Mouse (Mus musculus) right cerebral cortex, postnatal 14 days (tissue): Measurements from ENCODE around the gene Ice1.

Experiments used
- DNase-seq: peaks from one replicate; pipeline ENCODE4 v3.0.0; 2022

Gene Ice1

DNA sequence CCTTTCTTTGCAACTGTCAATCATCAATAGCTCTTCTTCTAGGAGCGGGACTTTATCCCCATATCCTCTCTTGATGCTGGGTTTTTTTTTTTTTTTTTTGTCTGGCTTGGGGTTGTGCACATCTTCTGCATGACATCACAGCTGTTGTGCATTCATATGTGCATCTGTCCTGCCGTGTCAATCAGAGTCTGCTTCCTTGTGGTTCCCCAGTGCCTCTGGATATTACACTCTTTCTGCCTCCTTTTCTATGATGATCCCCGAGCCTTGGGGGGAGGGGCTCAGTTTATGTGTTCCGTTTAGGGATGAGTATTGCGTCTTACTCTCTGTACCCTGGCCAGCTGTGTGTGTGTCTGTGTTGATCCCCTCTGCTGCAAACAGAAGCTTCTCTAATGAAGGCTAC lies 84.0 kb downstream of the Ice1 start:
- DNase-seq, result no peak

DNA sequence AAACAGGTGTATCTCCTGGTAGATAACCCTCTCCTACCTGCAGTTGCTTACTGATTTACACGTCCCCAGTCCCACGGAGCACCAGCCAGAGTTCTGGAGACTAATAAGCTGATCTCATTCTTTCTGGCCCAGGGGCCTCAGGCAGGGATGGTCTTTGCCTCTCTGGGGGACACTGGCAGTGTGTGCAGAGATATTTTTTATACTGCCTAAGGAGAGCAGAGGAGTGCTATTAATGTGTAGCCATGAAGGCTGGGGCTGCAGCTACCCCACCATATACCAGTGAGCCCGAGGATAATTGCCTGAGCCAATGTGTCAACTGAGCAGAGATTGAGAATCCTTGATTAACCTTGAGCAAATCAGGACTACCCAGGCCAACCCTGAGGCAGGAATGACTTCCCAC lies 90.0 kb downstream of the Ice1 start:
- no peak for DNase-seq

DNA sequence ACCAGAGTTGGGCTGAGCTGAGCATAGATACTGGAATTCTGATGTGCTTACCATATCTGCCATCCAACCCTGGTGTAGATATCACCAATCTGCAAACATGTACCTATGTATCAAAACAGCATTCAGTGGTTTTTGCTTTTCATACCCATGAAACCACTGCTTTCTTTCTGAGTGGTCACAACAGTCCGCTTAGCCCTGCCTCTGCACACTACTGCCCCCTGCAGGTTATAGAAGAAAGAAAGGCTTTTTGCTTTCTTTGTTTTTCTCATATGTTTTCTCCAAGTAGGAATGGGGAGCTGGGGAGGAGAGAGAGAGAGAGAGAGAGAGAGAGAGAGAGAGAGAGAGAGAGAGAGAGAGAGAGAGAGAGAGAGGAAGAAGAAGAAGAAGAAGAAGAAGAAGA lies 92.2 kb downstream of the Ice1 start:
- DNase-seq, result peak; percentile 8

DNA sequence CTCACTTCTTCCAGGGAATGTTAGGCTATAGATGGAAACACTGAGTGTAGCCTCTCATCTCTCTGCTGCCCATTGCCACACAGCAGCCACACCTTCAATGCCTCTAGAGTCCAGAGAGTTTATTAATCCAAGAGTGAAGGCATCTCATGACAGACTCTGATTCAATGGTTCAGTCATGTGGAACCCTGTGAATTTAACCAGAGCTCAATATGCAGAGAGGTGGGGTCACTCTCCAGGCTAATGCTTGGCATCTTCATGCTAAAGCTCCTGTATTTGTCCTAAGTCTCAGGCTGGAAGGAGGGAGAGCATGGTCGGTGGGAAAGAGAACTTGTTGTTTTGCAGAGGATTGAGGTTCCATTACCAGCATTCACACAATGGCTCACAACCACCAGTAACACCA lies 97.6 kb downstream of the Ice1 start:
- no peak for DNase-seq

DNA sequence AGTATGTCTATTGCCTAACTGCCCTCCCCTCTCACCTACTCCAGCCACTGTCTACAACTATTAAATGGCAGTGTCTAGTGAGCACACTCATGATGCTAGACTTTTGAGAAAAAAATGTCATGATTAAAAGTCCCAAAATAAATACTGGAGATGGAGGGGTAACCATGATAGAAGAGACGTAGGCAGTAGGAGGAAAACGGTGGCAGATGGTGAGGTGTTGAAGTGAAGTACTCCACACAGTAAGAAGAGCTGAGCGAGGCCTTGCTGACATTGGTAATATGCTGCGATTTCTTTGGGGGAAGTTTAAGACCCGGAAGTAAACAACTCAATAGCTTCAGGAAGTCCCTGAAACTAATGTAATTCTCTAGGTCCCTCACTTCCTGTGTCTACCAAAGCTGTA lies 104.0 kb downstream of the Ice1 start:
- no peak for DNase-seq

DNA sequence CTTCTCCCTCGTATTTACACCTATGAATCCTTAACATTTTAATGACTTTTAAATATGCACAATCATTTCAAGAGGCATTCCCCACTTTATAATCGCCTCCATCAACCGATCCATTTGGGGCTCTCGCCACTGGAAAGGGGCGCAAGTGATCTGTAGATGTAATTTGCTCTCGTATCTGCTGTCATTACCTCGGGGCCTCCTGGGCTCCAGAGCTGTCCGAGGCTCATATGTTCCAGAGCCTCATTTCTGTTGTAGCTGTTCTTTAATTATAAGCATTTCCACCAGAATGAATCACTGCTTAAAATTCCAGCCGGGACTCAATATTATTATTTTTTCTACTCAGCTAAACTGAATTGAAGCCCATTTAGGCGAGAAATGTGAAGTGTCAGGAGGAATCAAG lies 104.7 kb downstream of the Ice1 start:
- DNase-seq, result no peak

DNA sequence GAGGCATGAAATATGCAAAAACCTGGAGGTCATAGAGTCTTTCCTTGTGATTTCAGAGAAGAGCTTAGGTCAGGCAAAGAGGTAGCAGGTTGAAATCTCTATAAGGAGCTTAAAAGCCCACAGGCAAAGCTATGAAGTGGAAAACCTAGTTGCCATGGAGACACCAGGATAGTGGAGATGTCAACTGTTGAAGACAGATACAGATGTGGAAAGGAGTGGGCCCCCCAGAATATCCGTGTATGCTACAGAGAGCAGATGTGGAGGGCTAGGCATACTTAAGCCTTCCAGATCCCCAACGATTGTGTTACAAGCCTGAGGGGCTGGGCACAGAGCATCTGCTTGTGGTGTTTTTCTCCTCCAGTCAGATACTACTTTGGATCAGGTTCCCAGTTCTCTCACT lies 119.8 kb downstream of the Ice1 start:
- no peak for DNase-seq

DNA sequence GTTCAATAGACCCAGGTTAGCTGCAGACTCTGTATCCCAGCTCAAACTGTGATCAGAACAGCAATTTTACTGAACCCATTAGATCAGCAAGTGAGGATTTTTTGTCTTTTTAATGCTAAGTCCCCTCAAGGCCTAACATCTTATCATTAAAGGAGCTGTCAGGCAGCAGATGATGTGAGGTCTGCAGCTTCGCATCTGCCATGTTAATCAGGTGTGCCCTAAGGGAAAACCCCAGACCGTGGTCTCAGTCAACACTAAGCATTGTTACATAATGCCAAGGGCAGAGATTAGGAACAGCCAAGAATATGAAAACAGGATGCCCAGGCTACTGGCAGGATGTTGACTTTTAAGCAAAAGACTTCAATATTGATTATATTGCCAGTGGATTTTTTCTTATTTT lies 122.4 kb downstream of the Ice1 start:
- DNase-seq, result no peak

DNA sequence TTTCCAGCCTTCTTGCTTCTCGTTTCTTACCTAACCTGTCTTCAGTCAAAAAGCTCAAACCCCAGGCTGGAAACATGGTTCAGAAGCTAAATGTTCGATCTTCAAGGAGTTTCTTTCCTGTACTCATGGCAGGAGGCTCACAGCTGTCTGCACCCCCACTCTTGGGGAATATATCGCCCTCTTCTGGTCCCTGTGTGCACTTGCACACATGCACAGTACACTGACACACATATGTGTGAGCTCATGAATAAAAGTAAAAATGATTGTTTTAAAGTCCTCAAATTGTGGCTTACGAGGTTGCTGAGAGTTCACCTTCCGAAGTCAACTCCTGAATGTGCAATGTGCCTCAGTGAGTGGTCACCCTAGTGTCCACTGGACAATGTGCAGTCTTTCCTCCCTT lies 127.2 kb downstream of the Ice1 start:
- DNase-seq, result no peak

DNA sequence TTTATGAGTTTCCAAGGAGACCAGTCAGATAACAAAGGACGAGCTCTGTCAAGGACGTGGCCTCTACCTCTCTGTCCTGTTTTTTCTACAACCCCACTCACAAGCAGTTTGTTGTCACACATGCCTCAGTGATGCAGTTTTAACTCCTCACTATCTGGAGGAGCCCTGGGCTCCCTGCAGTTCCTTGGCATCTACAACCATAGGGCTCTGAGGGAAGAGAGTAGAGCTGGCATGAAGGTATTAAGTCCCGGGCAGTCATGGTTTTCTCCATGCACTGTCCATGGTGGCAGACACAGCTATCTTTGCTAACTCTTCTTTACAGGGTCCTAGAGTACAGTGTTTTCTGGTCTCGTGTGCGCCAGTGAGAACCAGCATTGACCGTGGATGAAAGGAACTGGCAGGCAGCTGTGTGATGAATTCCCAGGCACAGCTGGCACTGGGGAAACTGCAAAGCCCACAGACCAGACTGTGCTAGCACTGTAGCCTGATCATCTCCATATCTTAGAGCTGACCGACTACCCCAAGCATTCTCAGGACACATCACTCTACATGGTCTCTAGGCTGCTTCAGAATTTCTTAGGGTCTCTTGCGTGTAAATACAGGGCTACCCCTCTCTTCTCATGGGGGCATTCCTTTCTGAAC lies 127.9 kb downstream of the Ice1 start:
- no peak for DNase-seq

DNA sequence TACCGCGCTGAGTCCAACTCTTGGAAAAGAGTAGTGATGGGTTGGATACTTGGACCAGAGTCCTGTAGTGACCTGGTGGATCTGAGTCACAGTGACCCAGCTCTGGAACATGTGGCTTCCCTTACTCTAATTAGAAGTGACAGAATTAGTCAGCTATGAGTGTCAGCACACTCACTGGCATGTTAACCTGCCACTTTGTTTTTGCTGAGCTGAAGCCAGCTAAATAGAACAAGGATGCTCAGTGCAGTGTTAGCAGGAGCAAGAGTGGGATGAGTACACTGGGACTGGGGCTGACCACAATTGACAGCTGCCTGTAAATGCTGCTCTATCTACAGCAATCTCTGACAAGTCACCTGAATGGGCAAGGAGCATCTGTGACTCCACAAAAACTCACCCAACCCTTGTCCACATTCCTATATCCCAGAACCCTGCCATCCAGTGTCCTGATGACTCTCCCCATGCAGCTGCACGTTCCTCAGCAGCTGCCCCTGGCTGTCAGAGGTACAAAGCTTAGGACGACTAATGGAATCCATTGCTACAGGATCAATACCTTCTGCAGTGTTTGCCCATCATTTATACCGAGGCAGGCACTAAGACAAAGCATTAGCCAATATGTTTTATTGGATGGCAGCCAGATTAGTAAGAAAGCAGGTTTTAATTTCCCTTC lies 128.6 kb downstream of the Ice1 start:
- DNase-seq, result no peak
